Mouse (Mus musculus): ENCODE measurements around the gene Lef1.

- TF ChIP-seq CTCF (IDR thresholded peaks at IDR 0.05; ENCODE audit: low read depth) (no peak), EP300 (IDR thresholded peaks at IDR 0.05; ENCODE audit: low read depth) (no peak)
Measured at GRCm38 (mm10) chr3:131169161-131169560, 58.9 kb downstream of the Lef1 start.

All from liver, embryonic 14.5 days (tissue).